17 mouse cellular contexts compared by ENCODE assay signal in the genomic region with DNA sequence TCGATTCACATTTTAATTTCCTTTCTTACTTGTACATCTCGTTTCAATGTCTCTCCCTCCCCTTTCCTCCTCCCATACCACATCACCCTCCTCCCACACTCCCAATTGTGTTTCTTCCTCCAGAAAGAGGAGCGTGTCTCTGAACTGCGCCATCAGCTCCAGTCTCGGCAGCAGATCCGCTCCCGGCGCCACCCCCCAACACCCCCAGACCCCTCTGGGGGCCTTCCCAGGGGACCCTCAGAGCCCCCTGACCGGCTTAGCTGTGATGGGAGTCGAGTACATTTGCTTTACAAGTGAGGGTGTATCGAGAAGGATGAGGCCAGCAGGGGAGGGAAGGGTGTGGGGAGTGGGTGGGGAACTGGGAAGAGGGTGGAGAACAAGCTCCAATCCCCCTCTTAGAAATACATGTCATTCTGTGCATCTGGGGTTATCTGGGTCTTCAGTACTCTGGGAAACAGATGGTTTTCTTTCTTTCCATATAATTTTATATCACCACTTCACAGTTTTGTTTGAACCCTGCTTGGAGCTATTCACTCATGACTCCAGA. TPM values are rescaled to one million over a fixed set of nuclear protein-coding genes. Genes with fewer than 3 reads are reported as not detected.
DNase-seq lines count a peak whose midpoint lies in the region; ATAC-seq and TF ChIP-seq lines count a peak whose summit lies in the region.
"Had no signal": no experiment of that assay in that cellular context is flagged by ENCODE, and none has a peak within 500 bp of the region (broad histone marks: within the 10 kb centered on the region; RNA-seq: fewer than 3 reads in every experiment).

No protein-coding gene starts in this region.

- H3K27ac ChIP-seq in ES-E14 (ENCODE audit: insufficient read depth, low read depth, low read length, poor library complexity, severe bottlenecking) = peak overlapping the region; percentile 87
- peak overlapping the region; percentile 68 for H3K27ac ChIP-seq in forebrain, embryonic 16.5 days (ENCODE audit: low read length)
- no peak overlapping the region for H3K27ac ChIP-seq in midbrain, embryonic 11.5 days (ENCODE audit: low read depth, low read length)

- in situ Hi-C loops in ES-E14 (cut with MboI; ENCODE audit: low sequenced_read_pairs in 2 of 2, unreplicated experiment in 2 of 2) = no loop called here

- peaks cover 15 to 24% of the 10 kb centered on the region in 2 experiments for H3K4me1 ChIP-seq in ES-E14 (ENCODE audit: control insufficient read depth in 2 of 2, insufficient read depth in 2 of 2, low read length in 2 of 2, poor library complexity in 1 of 2)
- peaks cover 7% of the 10 kb centered on the region for H3K4me1 ChIP-seq in forebrain, embryonic 16.5 days (replicated peaks; ENCODE audit: control insufficient read depth, insufficient read depth, low read length)
- H3K4me1 ChIP-seq in midbrain, embryonic 11.5 days (ENCODE audit: control insufficient read depth, insufficient read depth, low read length) = peaks cover 6% of the 10 kb centered on the region

- peak overlapping the region; percentile 62; the same call in 1 of the 2 replicates for H3K9ac ChIP-seq in ES-E14 (ENCODE audit: insufficient read depth, low read depth, low read length, poor library complexity, severe bottlenecking)
- no peak overlapping the region for H3K9ac ChIP-seq in forebrain, embryonic 16.5 days (replicated peaks; ENCODE audit: low read depth, low read length)
- H3K9ac ChIP-seq in midbrain, embryonic 11.5 days (ENCODE audit: low read length) = no peak overlapping the region

- H3K4me2 ChIP-seq in forebrain, embryonic 16.5 days (ENCODE audit: low read length) = no peak overlapping the region
- no peak overlapping the region for H3K4me2 ChIP-seq in midbrain, embryonic 11.5 days

- 25% methylated on average over 11 of the region's 11 CpGs for WGBS in forebrain, embryonic 16.5 days
- 40% methylated on average over 11 of the region's 11 CpGs for WGBS in midbrain, embryonic 11.5 days

- H3K4me3 ChIP-seq in ES-E14 (ENCODE audit: insufficient read depth in 1 of 2, low read depth in 1 of 2, low read length in 2 of 2, poor library complexity in 1 of 2, severe bottlenecking in 1 of 2) = peak overlapping the region; percentile 38 to 43; a peak in 2 of 4 replicates
- H3K4me3 ChIP-seq in forebrain, embryonic 16.5 days (replicated peaks; ENCODE audit: low read length) = no peak overlapping the region
- H3K4me3 ChIP-seq in midbrain, embryonic 11.5 days (ENCODE audit: low read depth, low read length) = no peak overlapping the region

- H3K27me3 ChIP-seq in forebrain, embryonic 16.5 days (replicated peaks; ENCODE audit: control insufficient read depth, insufficient read depth, low read length) = no peaks in the 10 kb centered on the region
- no peaks in the 10 kb centered on the region for H3K27me3 ChIP-seq in midbrain, embryonic 11.5 days (ENCODE audit: control insufficient read depth, insufficient read depth, low read length)

- H3K36me3 ChIP-seq in ES-E14 (ENCODE audit: control insufficient read depth, insufficient read depth, low read length, poor library complexity, severe bottlenecking) = peaks cover 72% of the 10 kb centered on the region
- peaks cover 40% of the 10 kb centered on the region for H3K36me3 ChIP-seq in forebrain, embryonic 16.5 days (ENCODE audit: control insufficient read depth, insufficient read depth)
- peaks cover 27% of the 10 kb centered on the region for H3K36me3 ChIP-seq in midbrain, embryonic 11.5 days (ENCODE audit: control insufficient read depth, insufficient read depth, low read length)

- ATAC-seq in forebrain, embryonic 16.5 days = peak; percentile 51
- peak; percentile 31; the same call in 1 of the 2 replicates for ATAC-seq in midbrain, embryonic 11.5 days (ENCODE audit: low FRiP score)
- ATAC-seq: lung, postnatal 0 days had no signal

- no peaks in the 10 kb centered on the region for H3K9me3 ChIP-seq in ES-E14 (ENCODE audit: control insufficient read depth, insufficient read depth, low read depth, low read length)
- no peaks in the 10 kb centered on the region for H3K9me3 ChIP-seq in forebrain, embryonic 16.5 days (ENCODE audit: control insufficient read depth, low read length)
- no peaks in the 10 kb centered on the region for H3K9me3 ChIP-seq in midbrain, embryonic 11.5 days (ENCODE audit: control insufficient read depth, low read length)

- DNase-seq in heart, adult 11 months = peak; percentile 87
- no peak for DNase-seq in heart, adult 8-10 months (ENCODE audit: low spot score)
- no peak for DNase-seq in ES-E14 (ENCODE audit: low read depth, low spot score)
- DNase-seq in midbrain, embryonic 11.5 days (ENCODE audit: low spot score, missing footprints) = peak; percentile 75
- no peak for DNase-seq in cerebellum, postnatal 36 days
- no peak for DNase-seq in adrenal gland, postnatal 14 days
- no peak for DNase-seq in embryo, embryonic 10 days (ENCODE audit: low spot score)
- DNase-seq: thymus, adult 2 months had no signal

TF ChIP-seq in ES-E14, 5 proteins besides CTCF, POLR2A, EP300 and RAD21:
- no peak for TF ChIP-seq CHD2 (IDR thresholded peaks at IDR 0.05; ENCODE audit: low read depth, low read length)
- no peak for TF ChIP-seq ZC3H11A (IDR thresholded peaks at IDR 0.05; ENCODE audit: borderline replicate concordance, low read depth, low read length)
- no peak for TF ChIP-seq HCFC1 (IDR thresholded peaks at IDR 0.05; ENCODE audit: borderline replicate concordance, insufficient read depth, low read length)
- TF ChIP-seq ZNF384 (IDR thresholded peaks at IDR 0.05; ENCODE audit: low read depth, low read length) = no peak
- no peak for TF ChIP-seq MAFK (IDR thresholded peaks at IDR 0.05; ENCODE audit: insufficient read depth, low read depth, low read length)

RNA-seq across cellular contexts. Expression of a gene that starts 15.5 kb away (rescaled TPM):
- not detected for total RNA-seq in heart, adult 8-10 months (2022)
- total RNA-seq in ES-E14 (2012; rRNA removed) = 0.11 and 0.22 TPM in 2 replicates
- polyA plus RNA-seq in forebrain, embryonic 16.5 days (2015; fragmentation: Nextera tagmentation; extraction: Ambion mirVana) = not detected in 2 replicates
- not detected in 2 replicates for polyA plus RNA-seq in midbrain, embryonic 11.5 days (2014; fragmentation: Nextera tagmentation; extraction: Ambion mirVana)
- total RNA-seq in adrenal gland, postnatal 14 days (2021) = not detected in 2 replicates
- total RNA-seq: common myeloid progenitor, adult 5-6 weeks; heart, postnatal 25 days; liver, adult 2 months; monocyte, adult 5-6 weeks had no signal
- polyA plus RNA-seq: gonadal fat pad, adult 2 months; kidney, embryonic 16.5 days; liver, adult 2 months; lung, postnatal 0 days; spleen, adult 2 months; thymus, adult 2 months had no signal

RNA-seq across cellular contexts. Expression of a gene that starts 25.3 kb away (rescaled TPM):
- not detected for total RNA-seq in heart, adult 8-10 months (2022)
- total RNA-seq in ES-E14 (2012; rRNA removed) = 0.11 and 0.13 TPM in 2 replicates
- not detected in 2 replicates for polyA plus RNA-seq in forebrain, embryonic 16.5 days (2015; fragmentation: Nextera tagmentation; extraction: Ambion mirVana)
- not detected in 2 replicates for polyA plus RNA-seq in midbrain, embryonic 11.5 days (2014; fragmentation: Nextera tagmentation; extraction: Ambion mirVana)
- not detected in 2 replicates for total RNA-seq in adrenal gland, postnatal 14 days (2021)
- total RNA-seq: common myeloid progenitor, adult 5-6 weeks; heart, postnatal 25 days; liver, adult 2 months; monocyte, adult 5-6 weeks had no signal
- polyA plus RNA-seq: gonadal fat pad, adult 2 months; kidney, embryonic 16.5 days; liver, adult 2 months; lung, postnatal 0 days; spleen, adult 2 months; thymus, adult 2 months had no signal

RNA-seq across cellular contexts. Expression of a gene that starts 27.0 kb away (rescaled TPM):
- 1 to 10 TPM; 7.2 to 9.2 (median 7.4) TPM for total RNA-seq in heart, adult 8-10 months (2022)
- total RNA-seq in ES-E14 (2012; rRNA removed) = 60.9 and 106 TPM in 2 replicates
- 46.0 and 58.6 TPM in 2 replicates for polyA plus RNA-seq in forebrain, embryonic 16.5 days (2015; fragmentation: Nextera tagmentation; extraction: Ambion mirVana)
- polyA plus RNA-seq in midbrain, embryonic 11.5 days (2014; fragmentation: Nextera tagmentation; extraction: Ambion mirVana) = 14.3 and 14.5 TPM in 2 replicates
- total RNA-seq in adrenal gland, postnatal 14 days (2021) = 24.2 and 32.7 TPM in 2 replicates

RNA-seq across cellular contexts. Expression of a gene that starts 47.1 kb away (rescaled TPM):
- not detected for total RNA-seq in heart, adult 8-10 months (2022)
- total RNA-seq in ES-E14 (2012; rRNA removed) = not detected in 2 replicates
- polyA plus RNA-seq in forebrain, embryonic 16.5 days (2015; fragmentation: Nextera tagmentation; extraction: Ambion mirVana) = not detected in 2 replicates
- polyA plus RNA-seq in midbrain, embryonic 11.5 days (2014; fragmentation: Nextera tagmentation; extraction: Ambion mirVana) = not detected in 2 replicates
- total RNA-seq in adrenal gland, postnatal 14 days (2021) = not detected in 2 replicates
- total RNA-seq: common myeloid progenitor, adult 5-6 weeks; heart, postnatal 25 days; liver, adult 2 months had no signal
- polyA plus RNA-seq: gonadal fat pad, adult 2 months; kidney, embryonic 16.5 days; liver, adult 2 months; lung, postnatal 0 days; spleen, adult 2 months; thymus, adult 2 months had no signal

RNA-seq across cellular contexts. Expression of a gene that starts 49.6 kb away (rescaled TPM):
- total RNA-seq in heart, adult 8-10 months (2022) = not detected
- 0.62 and 0.85 TPM in 2 replicates for total RNA-seq in ES-E14 (2012; rRNA removed)
- 1.9 and 2.9 TPM in 2 replicates for polyA plus RNA-seq in forebrain, embryonic 16.5 days (2015; fragmentation: Nextera tagmentation; extraction: Ambion mirVana)
- 0.18 and 0.42 TPM in 2 replicates for polyA plus RNA-seq in midbrain, embryonic 11.5 days (2014; fragmentation: Nextera tagmentation; extraction: Ambion mirVana)
- total RNA-seq in adrenal gland, postnatal 14 days (2021) = not detected in 2 replicates
- total RNA-seq: common myeloid progenitor, adult 5-6 weeks; heart, postnatal 25 days; liver, adult 2 months; monocyte, adult 5-6 weeks had no signal
- polyA plus RNA-seq: gonadal fat pad, adult 2 months; liver, adult 2 months; spleen, adult 2 months; thymus, adult 2 months had no signal

Comparison
In these comparisons a context has a peak if more than half of its experiments do, and no peak if none do; other contexts are left out.
1. DNase-seq: peak in heart, adult 11 months (single experiment) and midbrain, embryonic 11.5 days (single experiment); none in heart, adult 8-10 months (single experiment), ES-E14 (single experiment), cerebellum, postnatal 36 days (0 of 2), adrenal gland, postnatal 14 days (single experiment) and embryo, embryonic 10 days (single experiment).
2. H3K4me3 ChIP-seq: peak in ES-E14 (2 of 2); none in forebrain, embryonic 16.5 days (single experiment) and midbrain, embryonic 11.5 days (single experiment).